Mouse (Mus musculus) granulocyte monocyte progenitor cell, adult 5-6 weeks (primary cell): ENCODE data around the gene Xrcc6. TPM values are rescaled to one million over a fixed set of nuclear protein-coding genes. Genes with fewer than 3 reads are reported as not detected.

ENCODE experiments used
- ATAC-seq: replicated peaks from 2 replicates; pipeline ENCODE4 v1.8.0; 2016; ENCODE audit warnings: mild to moderate bottlenecking, moderate TSS enrichment, inconsistent platforms; ENCODE audit not compliant: poor library complexity, severe bottlenecking
- total RNA-seq, 2 experiments: library from RNA; stranded (forward) in 1 of 2; stranded (reverse) in 1 of 2; fragments of 200-712, 200-1000 nt in 1 of 2; fragments of >200 nt in 1 of 2; fragmentation: Nextera tagmentation in 1 of 2; gene quantifications; 2 replicates each; pipeline ENCODE4 v1.2.3; 2014 to 2017

Xrcc6 gene
- total RNA-seq, 2 experiments from 2014 or later: 104 to 234 TPM

DNA sequence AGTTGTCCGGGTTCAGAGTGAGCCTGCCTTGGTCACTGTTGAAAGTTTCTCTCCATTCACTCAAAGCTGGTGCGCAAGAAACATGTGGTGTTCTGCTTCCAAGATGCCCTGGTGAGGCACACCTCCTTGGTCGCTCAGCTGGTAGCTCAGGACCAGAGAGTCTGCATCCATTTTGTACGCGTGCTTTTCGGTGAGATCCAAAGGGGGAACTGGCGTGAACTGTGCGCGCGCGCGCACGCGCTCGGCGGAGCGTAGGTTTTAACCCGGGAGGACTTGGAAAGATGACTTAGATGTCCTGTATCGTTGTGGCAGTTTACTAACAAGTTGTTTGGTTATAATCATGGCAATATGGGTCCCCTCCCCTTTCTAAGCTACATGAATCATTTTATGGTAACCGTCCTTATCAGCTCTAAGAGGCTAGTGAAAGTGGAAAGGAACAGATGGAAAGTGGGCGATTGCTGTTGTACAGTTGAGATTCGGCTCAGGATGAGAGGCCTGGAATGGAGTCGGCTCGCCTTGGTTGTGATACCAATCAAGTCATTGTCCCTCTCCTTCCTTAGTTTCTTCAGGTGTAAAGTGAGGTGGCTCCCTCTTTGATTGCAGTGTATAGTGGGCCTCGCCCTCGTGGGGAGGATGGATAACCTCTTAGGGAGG lies 84.3 kb downstream of the Xrcc6 start:
- no peak for ATAC-seq

DNA sequence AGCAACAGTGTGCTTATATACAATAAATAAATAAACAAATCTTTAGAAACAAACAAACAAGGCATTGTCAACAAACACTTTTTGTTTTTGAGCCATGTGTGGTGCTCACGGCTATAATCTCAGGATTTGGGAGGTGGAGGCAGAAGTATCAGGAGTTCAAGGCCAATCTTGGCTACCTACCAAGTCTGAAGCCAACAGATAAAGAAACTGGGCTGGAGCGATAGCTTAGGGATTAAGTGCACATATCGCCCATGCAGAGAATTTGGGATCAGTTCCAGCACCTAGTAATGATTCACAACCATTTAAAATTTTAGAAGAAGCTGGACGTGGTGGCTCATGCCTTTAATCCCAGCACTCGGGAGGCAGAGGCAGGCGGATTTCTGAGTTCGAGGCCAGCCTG lies 85.9 kb downstream of the Xrcc6 start:
- no peak for ATAC-seq

DNA sequence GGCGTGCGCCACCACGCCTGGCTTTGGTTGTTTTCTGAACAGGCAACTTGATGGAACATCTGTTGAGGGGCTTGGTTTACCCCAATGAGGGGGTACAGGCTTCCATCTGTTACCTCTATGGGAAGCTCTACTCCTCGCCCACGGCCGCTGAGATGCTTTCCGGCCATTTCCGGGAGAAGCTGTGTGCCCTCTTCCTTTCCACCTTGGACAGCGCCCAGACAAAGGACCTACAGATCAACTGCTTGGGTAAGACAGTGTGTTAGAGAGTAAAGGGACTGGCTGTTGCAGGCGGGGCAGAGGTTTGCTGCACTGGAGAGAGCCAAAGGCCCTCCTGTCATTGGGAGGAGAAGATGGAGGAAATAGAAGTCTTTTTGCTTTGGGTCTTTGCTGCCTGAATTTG lies 92.2 kb downstream of the Xrcc6 start:
- ATAC-seq: no peak

DNA sequence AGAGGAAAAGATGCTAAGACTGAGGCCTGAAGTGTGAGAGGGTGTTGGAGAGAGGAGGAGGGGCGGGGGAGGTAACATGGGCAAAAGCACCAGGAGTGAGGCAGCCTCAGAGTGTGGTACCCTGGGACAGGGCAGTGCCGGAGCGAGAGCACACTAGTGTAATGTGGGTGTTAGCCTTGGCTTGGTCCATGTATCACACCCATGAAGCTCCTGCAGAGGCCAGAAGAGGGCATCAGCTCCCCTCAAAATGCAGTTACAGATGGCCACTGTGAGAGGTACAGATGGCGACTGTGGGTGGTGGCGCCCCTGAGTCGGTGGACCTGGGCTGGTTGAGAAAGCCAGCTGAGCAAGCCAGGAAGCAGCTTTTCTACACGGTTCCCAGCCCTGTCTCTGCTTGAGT lies 93.5 kb downstream of the Xrcc6 start:
- ATAC-seq: peak; percentile 76

DNA sequence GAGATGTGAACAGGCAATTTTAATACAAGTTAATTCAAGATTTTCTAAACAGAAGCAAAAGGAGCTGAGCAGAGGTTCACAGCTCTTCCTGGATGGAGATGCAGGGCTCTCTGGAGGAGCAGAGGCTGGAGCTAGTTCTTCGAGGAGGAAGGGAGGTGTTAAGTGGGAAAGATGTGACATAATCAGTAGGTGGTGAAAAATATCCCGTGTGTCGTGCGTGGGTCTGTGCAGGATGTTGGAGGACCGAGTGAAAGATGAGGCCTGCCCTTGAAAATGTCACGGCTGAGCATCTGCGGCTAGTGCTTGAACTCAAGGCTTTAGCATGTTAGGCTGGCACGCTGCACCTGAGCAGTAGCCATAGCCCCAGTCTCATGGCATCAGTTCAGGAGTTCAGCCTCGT lies 98.0 kb downstream of the Xrcc6 start:
- ATAC-seq: no peak

DNA sequence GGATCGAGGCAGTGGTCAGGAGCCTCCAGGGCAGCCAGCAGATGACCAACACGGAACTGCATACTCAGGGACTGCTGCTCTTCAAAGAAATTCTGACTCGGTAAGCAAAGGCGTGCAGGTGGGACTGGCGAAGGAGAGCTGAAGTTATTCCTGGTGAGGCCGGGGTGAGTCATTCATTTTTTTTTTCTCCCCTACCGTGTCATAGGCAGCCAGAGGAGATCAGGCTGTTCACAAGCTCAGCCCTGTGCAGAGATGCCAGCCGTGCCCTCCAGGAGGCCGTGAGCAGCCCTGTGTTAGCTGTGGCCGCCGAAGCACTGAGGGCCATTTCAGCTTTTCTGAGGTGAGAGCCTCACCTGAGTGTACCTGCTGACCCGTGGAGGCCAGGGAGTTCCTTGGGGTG lies 98.5 kb downstream of the Xrcc6 start:
- no peak for ATAC-seq

DNA sequence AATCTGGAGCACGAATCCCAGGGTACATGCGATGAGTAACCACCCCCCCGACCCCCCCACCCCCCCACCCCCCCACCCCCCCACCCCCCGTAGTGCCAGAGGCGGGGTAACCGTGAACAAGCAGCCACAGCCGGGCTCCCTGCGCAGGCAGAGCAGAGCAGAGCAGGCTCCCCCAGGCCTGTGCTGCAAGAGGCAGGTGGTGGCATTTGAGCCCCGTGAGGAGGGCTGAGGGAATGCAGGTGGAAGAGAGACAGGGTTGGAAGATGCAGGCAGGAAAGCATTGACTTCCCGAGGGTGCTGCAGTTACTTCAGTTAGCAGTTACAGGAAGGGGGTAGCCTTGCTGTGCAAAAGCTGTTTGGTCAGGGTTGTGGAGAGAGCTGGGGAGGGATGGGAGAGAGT lies 99.6 kb downstream of the Xrcc6 start:
- peak; percentile 33; the same call in 1 of the 2 replicates for ATAC-seq

Other genes starting within 250 kb of the Xrcc6 start
- 20.7 and 31.9 TPM in 2 replicates for gene Zc3h7b, start 242.8 kb upstream of the Xrcc6 start, total RNA-seq (2014; fragmentation: Nextera tagmentation)
- 15.0 and 19.2 TPM in 2 replicates for gene Zc3h7b, start 242.8 kb upstream of the Xrcc6 start, total RNA-seq (2017)
- 58.9 and 63.9 TPM in 2 replicates for gene Rangap1, start 242.3 kb upstream of the Xrcc6 start, total RNA-seq (2014; fragmentation: Nextera tagmentation)
- gene Rangap1, start 242.3 kb upstream of the Xrcc6 start, total RNA-seq (2017): 114 TPM in 2 replicates
- gene Tef, start 185.4 kb upstream of the Xrcc6 start, total RNA-seq (2014; fragmentation: Nextera tagmentation): 6.6 and 9.4 TPM in 2 replicates
- 6.9 and 10.1 TPM in 2 replicates for gene Tef, start 185.4 kb upstream of the Xrcc6 start, total RNA-seq (2017)
- gene Tob2, start 129.0 kb upstream of the Xrcc6 start, total RNA-seq (2014; fragmentation: Nextera tagmentation): 35.0 and 39.6 TPM in 2 replicates
- 14.7 and 19.3 TPM in 2 replicates for gene Tob2, start 129.0 kb upstream of the Xrcc6 start, total RNA-seq (2017)
- gene Phf5a, start 115.9 kb upstream of the Xrcc6 start, total RNA-seq (2014; fragmentation: Nextera tagmentation): 101 and 107 TPM in 2 replicates
- gene Phf5a, start 115.9 kb upstream of the Xrcc6 start, total RNA-seq (2017): 79.2 and 148 TPM in 2 replicates
- 123 and 126 TPM in 2 replicates for gene Aco2, start 115.5 kb upstream of the Xrcc6 start, total RNA-seq (2014; fragmentation: Nextera tagmentation)
- gene Aco2, start 115.5 kb upstream of the Xrcc6 start, total RNA-seq (2017): 156 and 180 TPM in 2 replicates
- 21.8 and 26.5 TPM in 2 replicates for gene Polr3h, start 61.6 kb upstream of the Xrcc6 start, total RNA-seq (2014; fragmentation: Nextera tagmentation)
- 46.6 and 51.2 TPM in 2 replicates for gene Polr3h, start 61.6 kb upstream of the Xrcc6 start, total RNA-seq (2017)
- not detected in 2 replicates for gene Csdc2, start 51.1 kb upstream of the Xrcc6 start, total RNA-seq (2014; fragmentation: Nextera tagmentation)
- gene Csdc2, start 51.1 kb upstream of the Xrcc6 start, total RNA-seq (2017): not detected in 2 replicates
- gene Pmm1, start 26.9 kb upstream of the Xrcc6 start, total RNA-seq (2014; fragmentation: Nextera tagmentation): 32.6 and 32.7 TPM in 2 replicates
- 19.5 and 21.2 TPM in 2 replicates for gene Pmm1, start 26.9 kb upstream of the Xrcc6 start, total RNA-seq (2017)
- not detected in 2 replicates for gene 1700029P11Rik, start 7.3 kb upstream of the Xrcc6 start, total RNA-seq (2014; fragmentation: Nextera tagmentation)
- gene 1700029P11Rik, start 7.3 kb upstream of the Xrcc6 start, total RNA-seq (2017): not detected in 2 replicates
- gene Desi1, start 46.0 kb downstream of the Xrcc6 start, total RNA-seq (2014; fragmentation: Nextera tagmentation): 26.3 and 34.9 TPM in 2 replicates
- 6.0 and 8.3 TPM in 2 replicates for gene Desi1, start 46.0 kb downstream of the Xrcc6 start, total RNA-seq (2017)
- 254 and 268 TPM in 2 replicates for gene Snu13, start 59.8 kb downstream of the Xrcc6 start, total RNA-seq (2014; fragmentation: Nextera tagmentation)
- gene Snu13, start 59.8 kb downstream of the Xrcc6 start, total RNA-seq (2017): 183 and 209 TPM in 2 replicates
- gene 4930407I10Rik, start 71.3 kb downstream of the Xrcc6 start, total RNA-seq (2014; fragmentation: Nextera tagmentation): not detected in 2 replicates
- not detected in 2 replicates for gene 4930407I10Rik, start 71.3 kb downstream of the Xrcc6 start, total RNA-seq (2017)
- gene Mei1, start 82.2 kb downstream of the Xrcc6 start, total RNA-seq (2014; fragmentation: Nextera tagmentation): not detected in 2 replicates
- gene Mei1, start 82.2 kb downstream of the Xrcc6 start, total RNA-seq (2017): not detected in 2 replicates
- gene Ccdc134, start 140.1 kb downstream of the Xrcc6 start, total RNA-seq (2014; fragmentation: Nextera tagmentation): 11.0 and 26.5 TPM in 2 replicates
- gene Ccdc134, start 140.1 kb downstream of the Xrcc6 start, total RNA-seq (2017): 13.1 and 17.2 TPM in 2 replicates
- 19.0 and 24.3 TPM in 2 replicates for gene Srebf2, start 159.3 kb downstream of the Xrcc6 start, total RNA-seq (2014; fragmentation: Nextera tagmentation)
- gene Srebf2, start 159.3 kb downstream of the Xrcc6 start, total RNA-seq (2017): 16.5 and 17.5 TPM in 2 replicates
- gene Shisa8, start 225.0 kb downstream of the Xrcc6 start, total RNA-seq (2014; fragmentation: Nextera tagmentation): not detected in 2 replicates
- gene Shisa8, start 225.0 kb downstream of the Xrcc6 start, total RNA-seq (2017): not detected in 2 replicates
- 0.49 TPM in 1 of 2 replicates, not detected in the other for gene Tnfrsf13c, start 236.5 kb downstream of the Xrcc6 start, total RNA-seq (2014; fragmentation: Nextera tagmentation)
- 0.46 TPM in 1 of 2 replicates, not detected in the other for gene Tnfrsf13c, start 236.5 kb downstream of the Xrcc6 start, total RNA-seq (2017)